Mouse (Mus musculus): Measurements from ENCODE around the gene Dmpk.

GRCm38 (mm10) chr7:19137380-19137779 lies 53.7 kb downstream of the Dmpk start:
- TF ChIP-seq CTCF (IDR thresholded peaks at IDR 0.05; ENCODE audit: borderline replicate concordance, insufficient read depth, low read length) (peak; percentile 30; the same call in 1 of the 2 replicates), POLR2A (IDR thresholded peaks at IDR 0.05; ENCODE audit: low read depth, low read length) (no peak)

Measured in embryonic fibroblast, embryonic 13.5 days (primary cell).